Mouse (Mus musculus): ENCODE measurements at regions not wholly inside any gene's neighbourhood (a gene's known extent, or its start where the extent isn't known, plus 50 kb on each side); places are given as distances from the start of the nearest gene placed in this dataset.

DNA sequence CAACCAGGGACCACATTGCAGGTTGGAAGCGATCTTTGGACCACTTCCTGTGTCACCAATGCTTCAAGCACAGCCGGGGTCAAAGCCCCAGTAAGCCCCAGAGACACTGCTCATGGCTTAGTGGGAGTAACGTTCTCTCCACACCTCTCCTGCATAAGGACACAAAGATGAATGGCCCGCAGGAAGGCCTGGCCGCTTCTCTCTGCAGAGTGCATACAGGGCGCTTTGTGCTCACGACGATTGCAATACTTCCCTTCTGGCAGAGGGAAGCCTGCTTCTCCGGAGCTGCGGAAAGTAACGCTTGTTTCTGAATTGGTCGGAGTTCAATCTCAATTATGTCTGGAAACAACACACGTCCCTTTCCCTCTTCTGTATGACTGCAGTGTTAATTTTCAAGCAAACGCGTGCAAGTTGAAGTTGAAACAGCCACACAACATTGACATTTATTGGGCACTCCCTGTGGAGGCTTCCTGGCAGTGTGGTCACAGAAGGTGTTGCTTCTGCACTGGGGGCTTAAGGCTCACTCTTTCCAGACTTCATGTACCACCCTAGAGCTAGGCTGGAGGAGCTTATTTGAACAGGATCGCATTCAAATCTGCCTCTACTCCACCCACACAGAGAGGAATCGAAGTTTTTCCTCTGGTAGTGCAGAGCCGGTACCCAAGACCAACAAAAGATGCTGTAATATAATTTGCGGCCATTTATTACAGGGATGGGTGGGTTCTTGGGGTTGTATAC is 168.4 kb downstream of the Ndfip2 start:
- no peak for DNase-seq (ENCODE audit: low spot score in 2 of 2)

DNA sequence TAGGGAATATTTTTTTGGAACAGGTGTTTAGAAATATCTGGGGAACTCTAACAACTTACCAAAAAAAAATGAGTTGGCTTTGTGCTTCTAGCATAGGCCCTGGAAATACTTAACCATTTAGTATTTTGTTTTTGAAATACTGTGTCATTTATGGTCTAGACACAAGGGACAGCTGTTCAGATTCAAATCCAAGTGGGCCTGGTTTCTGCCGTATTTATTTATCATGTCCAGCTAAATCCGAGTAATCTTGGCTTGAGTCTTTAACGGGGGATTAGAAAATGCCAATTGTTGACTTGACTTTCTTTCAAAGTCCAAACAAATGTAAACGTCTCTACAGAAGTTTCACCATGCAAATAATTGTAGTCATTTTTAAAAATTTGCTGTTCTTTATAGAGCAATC is 159.6 kb downstream of the Ndfip2 start:
- DNase-seq (ENCODE audit: low spot score in 2 of 2), result no peak

DNA sequence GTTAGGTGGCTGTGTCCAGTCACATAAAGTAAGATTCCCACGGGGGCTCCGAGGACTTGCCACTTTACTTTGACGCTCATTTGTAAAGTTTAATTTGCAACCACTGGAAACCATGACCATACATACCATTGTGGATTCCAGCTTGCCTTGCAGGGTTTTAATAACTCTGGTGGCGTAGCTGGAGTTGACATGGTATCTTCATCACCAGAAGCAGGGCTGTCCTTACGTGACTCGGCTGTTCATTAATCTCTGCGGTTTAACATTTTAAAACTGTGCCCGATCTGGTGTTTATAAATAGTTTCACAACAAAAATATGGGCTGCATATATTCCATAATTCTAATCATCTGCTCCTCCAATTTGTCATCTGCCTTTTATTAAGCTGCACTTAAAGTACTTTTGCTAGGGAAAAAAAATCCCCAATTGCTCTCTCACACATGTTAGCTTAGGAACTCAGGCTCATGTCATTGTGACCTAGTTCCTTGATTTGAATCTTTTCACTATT is 159.1 kb downstream of the Ndfip2 start:
- DNase-seq (ENCODE audit: low spot score in 2 of 2), result no peak

GRCm38 (mm10) chr14:105416964-105417363 is 158.6 kb downstream of the Ndfip2 start:
- DNase-seq (ENCODE audit: low spot score in 2 of 2), result no peak

DNA sequence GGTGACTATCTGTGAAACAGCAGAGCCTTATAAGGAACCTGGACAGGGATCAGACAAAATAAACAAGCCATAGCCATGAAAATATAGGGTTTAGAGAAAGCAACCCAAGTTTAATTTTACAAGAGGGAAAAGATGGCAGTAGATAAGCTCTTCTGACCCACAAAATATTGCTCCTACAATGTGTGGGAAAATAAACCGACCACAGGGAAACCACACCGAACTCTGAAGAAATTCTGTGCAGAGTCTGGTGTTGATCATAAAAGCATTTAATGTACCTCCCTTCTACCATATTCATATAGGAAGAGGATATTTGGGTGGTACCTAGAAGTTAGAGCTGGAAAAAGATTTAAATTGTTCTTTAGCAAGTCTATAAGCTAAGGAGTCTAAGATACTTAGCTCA is 146.3 kb downstream of the Ndfip2 start:
- no peak for DNase-seq (ENCODE audit: low spot score in 2 of 2)

DNA sequence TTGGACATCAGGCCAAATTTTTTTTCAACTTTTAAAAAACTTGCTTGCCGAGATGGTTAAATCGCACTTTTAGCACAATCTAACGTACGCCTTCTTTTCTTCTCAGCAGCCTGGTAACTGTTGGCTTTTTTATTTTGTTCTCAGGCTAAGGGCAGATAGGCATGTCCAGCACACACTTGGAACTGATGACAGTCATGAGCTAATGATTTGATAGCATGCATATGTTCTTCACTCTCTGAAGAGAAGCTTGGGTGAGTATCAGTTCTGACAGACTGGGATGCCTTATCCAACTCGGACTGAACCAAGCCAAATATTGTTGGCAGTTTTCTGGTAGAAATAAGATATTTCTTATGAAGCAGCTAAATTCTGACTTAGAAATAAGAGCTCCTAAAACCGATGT is 145.9 kb downstream of the Ndfip2 start:
- no peak for DNase-seq (ENCODE audit: low spot score in 2 of 2)

- DNase-seq (ENCODE audit: low spot score in 2 of 2), result no peak
These were observed 144.9 kb downstream of the Ndfip2 start for GRCm38 (mm10) chr14:105403256-105403655.

DNA sequence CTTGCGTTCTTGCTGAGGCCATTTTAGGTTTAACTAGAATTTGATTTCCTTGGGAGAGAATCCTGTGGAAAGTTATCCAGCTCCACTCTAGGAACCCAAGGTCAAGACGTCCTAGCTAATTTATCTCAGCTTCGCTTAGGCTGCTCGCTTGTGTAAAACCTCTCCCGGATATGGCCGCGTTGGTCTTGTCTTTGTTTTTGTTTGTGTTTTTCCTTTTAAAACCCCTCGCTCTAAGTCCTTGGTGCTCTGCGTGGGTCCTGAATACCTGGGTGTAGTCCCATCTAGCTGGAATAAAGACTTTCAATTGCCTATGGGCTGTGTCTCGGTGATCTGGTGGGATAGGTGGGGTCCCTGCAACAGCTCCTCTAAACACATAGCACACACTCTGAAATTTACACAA is 144.2 kb downstream of the Ndfip2 start:
- no peak for DNase-seq (ENCODE audit: low spot score in 2 of 2)

- peak; percentile 10 to 55 for DNase-seq (ENCODE audit: low spot score in 2 of 2)
These were observed 139.1 kb downstream of the Ndfip2 start for GRCm38 (mm10) chr14:105397467-105397866.

GRCm38 (mm10) chr14:105392079-105392813 is 133.9 kb downstream of the Ndfip2 start:
- no peak for DNase-seq (ENCODE audit: low spot score in 2 of 2)

DNA sequence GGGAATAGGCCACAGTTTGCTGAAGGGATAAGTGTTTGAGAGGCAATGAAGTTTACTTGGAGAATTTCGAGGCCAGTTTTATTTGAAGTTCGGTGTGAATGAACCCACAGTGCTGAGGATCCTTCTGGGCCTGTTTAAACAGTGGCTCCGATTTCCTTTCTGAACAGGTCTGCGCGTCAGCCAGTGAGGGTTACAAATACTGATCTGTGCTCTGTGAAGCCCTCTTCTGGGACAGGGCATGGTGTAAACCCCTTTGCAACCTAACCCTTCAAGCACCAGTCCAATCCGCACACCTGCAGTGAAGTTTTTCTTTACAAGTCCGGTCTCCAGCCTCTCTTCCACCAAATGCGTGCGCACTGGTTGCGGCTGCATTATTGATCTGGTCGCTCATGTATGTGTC is 133.1 kb downstream of the Ndfip2 start:
- DNase-seq (ENCODE audit: low spot score in 2 of 2), result no peak

DNA sequence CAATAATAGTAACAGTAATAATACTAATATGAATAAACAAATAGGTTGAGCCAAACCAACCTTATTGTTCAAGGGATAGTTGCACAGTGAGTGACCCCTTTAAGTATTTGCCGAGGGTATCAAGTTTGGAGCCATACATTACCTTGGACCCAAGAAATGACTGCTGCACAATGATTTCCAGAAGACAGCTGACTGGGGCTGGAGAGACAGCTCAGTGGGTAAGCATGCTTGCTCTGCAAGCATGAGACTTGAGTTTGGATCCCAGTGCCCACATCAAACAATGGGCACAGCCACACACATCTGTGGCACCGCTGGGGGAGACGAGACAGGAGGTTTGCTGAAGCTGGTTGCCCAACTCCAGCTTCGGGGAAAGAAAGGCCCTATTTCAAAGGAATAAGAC is 126.7 kb downstream of the Ndfip2 start:
- no peak for DNase-seq (ENCODE audit: low spot score in 2 of 2)

DNA sequence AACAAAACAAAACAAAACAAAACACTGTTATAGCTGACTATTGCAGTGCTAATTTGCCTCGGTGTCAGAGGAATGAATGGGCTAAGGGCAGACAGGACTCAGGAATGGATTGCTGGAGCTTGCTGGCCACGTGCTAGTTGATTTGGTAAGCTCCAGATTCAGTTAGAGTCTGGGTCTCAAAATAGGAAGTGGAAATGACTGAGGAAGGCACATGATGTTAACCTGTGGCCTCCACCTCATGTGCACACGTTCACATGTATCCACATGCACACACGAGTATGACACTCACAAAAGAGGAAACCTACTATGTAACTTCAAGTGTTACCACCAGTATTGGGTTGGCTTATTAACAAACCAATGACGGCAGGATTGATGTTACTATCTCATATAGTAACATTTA is 125.0 kb downstream of the Ndfip2 start:
- DNase-seq (ENCODE audit: low spot score in 2 of 2), result no peak

DNA sequence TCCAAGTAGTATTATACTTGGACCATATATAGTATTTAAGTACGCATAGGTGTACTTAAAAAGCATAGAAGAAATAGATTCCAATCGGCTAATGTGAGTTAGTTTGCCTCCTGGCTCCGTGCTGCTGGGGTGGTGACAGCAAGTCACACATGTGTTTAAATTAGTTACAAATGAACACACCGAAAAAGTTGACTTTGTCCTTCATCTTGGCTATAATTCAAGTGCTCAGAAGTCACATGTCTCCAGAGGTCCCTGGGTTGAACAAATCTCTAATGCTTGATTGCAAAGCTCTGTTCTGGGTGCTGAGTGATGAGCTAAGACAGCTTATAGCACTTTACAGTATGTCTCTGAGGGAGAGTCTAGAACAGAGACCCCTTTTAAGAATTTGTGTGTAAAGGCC is 121.7 kb downstream of the Ndfip2 start:
- no peak for DNase-seq (ENCODE audit: low spot score in 2 of 2)

GRCm38 (mm10) chr14:105377770-105378169 is 119.4 kb downstream of the Ndfip2 start:
- DNase-seq (ENCODE audit: low spot score in 2 of 2), result no peak

DNA sequence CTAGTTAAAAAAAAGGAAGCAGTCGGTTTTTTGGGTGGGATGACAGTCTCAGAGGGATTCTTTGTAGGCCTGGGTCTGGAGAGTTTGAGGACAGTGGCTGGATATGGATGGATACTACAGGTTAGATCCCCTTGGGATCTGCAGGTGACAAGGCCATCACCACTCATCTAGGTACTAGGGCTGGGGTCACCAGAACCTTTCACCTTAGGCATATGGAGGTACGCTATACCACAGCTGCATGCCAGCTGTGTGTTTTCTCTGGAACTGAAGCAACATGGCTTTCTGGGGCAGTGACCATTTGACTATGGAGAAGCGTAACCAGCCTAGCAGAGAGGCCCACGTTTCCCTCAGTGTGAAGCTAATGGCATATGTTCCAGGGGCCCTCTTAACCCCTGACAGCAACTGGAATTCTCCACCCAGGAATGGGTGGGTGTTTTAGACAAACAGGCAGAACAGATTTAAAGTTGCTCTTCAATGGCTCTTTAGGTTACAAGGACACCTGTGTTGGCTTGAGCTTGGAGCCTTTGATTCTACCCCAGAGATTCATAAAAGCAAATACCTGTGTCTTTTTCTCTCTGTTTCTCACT is 118.8 kb downstream of the Ndfip2 start:
- DNase-seq (ENCODE audit: low spot score in 2 of 2), result no peak

GRCm38 (mm10) chr14:105369637-105370435 is 111.5 kb downstream of the Ndfip2 start:
- DNase-seq (ENCODE audit: low spot score in 2 of 2), result no peak

DNA sequence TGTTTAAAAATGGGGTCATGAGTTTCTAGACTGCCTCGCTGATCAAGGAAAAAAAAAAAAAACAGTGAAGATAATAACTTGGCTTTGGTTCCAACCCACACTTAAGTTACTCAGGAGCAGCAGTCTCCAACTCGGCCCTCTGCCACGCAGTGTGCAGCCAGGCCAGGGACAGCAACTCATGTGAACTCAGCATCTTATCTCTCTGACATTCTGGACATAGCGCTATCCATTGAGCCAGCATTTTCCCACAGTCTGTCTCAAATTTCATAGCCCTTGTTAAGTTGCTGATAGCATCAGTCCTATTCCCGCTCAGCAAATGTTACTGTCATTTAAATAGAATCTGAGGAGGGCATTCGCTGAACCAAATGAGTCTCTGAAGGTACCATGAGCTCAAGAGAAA is 102.2 kb downstream of the Ndfip2 start:
- DNase-seq (ENCODE audit: low spot score in 2 of 2), result no peak

- no peak for DNase-seq (ENCODE audit: low spot score in 2 of 2)
These were observed 101.5 kb downstream of the Ndfip2 start for GRCm38 (mm10) chr14:105359829-105360228.

Data from spleen, postnatal 10 days (tissue).